Mouse (Mus musculus) mature B cell (primary cell): ENCODE measurements around the gene Rep15.

Experiments
- in situ Hi-C: fragments of 300-500 bp; cut with MboI; formaldehyde crosslinking; loops from 2 replicates; pipeline ENCODE4 v1.14.3; 2019

Rep15 gene

DNA sequence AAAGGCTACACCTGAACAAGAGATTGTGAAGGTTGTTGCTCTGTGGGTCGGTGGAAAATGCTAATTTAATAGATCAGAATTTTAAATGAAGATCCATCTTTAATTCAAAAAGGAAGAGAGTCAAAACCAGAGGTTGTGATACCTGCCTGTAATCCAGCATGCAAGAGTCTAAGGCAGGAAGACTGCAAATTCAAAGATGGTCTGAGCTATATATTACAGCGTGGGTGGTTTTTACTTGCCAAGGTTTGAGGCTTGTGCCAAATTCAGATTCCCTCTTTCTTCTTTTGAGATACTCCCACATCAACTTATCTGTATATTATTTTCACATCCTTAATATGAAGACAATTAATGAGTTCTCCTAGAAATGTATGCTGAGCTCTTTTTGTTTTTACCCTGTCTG, 4.0 kb upstream of the Rep15 start:
- in situ Hi-C loops = no loop called here

- in situ Hi-C loops = no loop called here
Measured at GRCm38 (mm10) chr6:147029591-147029990, 2.8 kb upstream of the Rep15 start.

DNA sequence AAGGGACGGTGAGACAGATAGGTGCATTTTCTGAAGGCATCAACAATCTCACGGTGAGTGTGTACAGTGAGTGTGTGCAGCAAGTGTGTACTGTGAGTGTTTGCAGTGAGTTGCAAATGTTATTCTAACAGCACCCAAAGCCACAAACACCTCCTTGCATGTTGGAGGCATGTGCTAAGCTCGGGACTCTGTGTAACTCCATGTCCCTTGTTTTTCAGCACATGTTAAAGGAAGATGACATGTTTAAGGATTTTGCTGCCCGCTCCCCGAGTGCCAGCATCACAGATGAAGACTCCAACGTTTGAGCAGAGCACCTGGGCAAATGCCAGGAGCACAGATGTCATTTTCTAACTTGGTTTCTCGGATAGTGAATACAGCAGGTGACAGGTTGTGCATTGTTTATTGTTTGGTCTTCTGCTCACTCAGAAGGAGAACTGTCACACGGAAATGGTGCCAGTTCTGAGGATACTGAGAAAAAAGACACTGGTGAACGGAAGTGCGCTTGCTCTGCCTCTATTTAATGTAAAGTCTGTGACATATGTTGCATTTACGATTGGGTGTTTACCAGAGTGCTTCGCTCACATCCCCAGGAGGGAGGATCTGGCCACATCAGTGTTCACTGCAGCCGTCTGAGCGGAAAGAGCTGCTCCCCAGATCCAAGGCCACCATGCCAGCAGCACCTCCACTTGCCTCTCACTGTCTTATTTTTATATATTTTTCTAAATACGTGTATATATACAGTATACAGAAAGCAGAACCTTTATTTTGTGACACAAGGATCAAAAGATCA, 2.1 kb upstream of the Rep15 start:
- in situ Hi-C loops = no loop called here

DNA sequence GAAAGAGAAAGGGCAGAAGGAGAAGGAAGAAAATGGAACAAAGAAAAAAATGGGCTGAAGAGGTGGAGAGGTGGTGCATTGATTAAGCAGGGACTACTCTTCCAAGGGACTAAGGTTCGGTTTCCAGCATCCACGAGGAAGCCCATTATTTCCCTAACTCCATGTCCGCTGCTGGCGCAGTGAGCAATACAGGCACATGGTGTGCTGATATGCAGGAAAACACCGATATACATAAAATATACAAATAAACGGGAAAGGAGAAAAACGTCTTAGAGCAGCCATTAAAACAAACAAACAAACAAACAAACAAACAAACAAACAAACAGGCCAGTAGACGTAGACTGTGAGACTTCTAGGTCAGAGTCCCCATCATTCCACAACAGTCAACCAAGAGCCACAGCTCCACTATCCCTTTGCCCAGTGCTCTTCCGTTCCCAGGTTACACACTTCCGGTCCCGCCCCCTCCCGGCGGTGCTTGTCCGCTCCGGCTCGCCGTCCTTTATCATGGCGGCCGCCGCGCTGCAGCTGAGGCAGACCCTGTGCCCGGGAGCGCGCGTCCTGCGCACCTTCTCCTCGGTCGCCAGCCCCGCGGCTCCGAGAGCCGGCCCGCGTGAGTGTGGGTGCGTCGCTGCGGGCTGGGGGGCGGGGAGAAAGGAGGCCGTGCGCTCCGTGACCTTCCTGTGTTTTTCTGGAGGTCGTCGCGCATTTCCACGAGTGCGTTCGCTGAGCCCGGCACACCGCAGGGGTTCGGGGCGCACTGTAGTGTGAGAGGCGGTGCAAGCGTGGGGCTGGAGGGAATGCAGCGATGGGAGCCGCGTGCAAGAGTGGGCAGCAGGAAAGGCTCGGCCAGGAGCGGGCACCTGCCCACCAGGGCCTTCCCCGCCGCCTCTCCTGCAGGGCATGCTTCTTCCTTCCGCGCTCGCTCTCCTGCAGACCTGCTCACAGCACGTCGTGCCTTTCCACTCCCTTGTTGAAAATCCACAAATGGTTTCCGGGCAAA, 10.2 kb downstream of the Rep15 start, which contains the start of gene Mrps35:
Mrps35 (plus strand) TSS at position 474 of the 1,000 bp plus-strand sequence.
- in situ Hi-C loops = no loop called here

GRCm38 (mm10) chr6:147043633-147044032, 11.2 kb downstream of the Rep15 start:
- in situ Hi-C loops = no loop called here

DNA sequence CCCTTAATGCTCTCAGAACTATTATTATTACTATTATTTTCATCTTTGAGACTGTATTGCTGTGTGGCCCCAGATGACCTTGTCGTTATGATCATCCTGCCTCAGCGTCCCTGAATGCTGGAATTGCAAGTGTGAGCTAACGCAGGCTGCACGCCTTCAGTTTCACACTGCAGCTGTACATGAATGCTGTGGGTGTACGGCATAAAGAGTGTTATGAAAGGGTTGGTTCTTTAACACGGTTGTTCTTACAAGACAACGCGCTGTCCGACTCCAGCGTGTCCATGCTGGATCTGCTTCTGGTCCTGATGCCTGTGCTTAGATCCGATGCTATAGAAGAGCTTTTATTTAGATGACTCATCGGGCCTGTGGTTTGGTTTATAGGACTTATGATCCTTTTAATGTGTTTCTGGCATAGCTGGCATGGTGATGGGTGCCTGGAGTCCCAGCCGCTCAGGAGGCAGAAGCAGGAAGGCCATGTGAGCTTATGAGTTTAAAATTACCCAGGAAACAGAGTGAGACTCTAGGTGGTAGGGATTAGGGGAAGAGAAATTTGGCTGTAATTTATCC, 16.9 kb downstream of the Rep15 start:
- in situ Hi-C loops = no loop called here

DNA sequence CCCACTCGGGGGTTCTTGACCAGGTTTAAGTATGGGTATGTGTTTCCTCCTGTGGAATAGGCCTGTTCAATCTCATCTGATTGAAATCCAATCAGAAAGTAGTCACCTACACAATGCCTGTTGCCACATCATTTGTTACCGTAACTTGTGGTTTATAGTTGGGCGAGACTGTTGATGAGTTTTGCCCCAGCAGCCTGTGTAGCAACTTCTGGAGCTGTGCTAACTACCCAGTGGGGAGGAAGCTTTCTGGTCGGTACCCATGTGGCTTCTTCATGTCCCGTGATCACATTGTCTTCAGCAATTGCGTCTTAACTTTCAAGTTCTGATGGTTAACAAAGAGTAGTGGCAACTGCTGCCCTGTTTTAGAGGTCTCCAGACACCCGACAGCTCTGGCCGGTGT, 19.3 kb downstream of the Rep15 start:
- in situ Hi-C loops = loop anchor here (5.0 kb wide), 1 partner anchor 36 kb away; the partner anchor contains the start of gene Mansc4

GRCm38 (mm10) chr6:147052440-147052839, 20.1 kb downstream of the Rep15 start:
- in situ Hi-C loops = loop anchor here (5.0 kb wide), 1 partner anchor 35 kb away; the partner anchor contains the start of gene Mansc4

DNA sequence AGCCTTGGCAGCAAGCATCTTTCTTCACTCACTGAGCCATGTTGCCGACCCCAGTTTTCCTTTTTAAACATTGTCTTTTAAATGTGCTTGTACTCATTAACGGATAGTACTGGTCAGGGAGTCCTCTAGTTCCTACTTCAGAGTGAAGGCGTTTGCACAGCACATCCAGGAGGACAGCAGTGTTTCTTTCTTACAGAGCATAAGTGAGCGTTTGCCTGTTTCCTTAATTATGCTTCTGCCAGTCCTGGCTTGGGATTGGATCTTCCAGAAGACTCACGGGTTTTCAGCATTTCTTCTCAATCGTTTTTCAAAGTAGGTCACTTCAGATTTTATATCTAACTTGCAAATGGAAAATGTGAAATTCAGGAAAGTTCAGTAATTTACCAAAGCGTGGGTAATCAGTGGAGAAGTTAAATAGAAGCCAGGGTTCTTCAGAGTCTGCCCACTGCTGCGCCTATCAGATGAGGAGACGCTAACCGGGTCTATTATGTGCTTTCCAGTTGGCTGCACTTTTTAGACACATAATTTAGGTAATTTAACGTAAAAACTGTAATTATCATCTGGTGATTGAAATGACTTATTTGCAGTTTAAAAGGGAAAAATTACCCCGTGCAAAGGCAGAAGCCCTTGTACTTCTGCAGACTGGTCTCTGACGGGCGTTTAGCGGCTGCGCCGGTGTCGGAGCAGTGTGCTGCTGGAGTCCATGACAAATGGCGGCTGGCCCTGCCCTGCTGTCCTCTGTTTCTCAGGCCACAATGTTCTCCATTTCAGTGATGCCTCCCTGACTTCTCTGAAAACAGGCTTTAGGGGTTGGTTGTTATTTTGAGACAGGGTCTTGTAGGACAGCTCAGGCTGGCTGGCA, 21.6 kb downstream of the Rep15 start:
- in situ Hi-C loops = loop anchor here (5.0 kb wide), 1 partner anchor 33 kb away; the partner anchor contains the start of gene Mansc4

DNA sequence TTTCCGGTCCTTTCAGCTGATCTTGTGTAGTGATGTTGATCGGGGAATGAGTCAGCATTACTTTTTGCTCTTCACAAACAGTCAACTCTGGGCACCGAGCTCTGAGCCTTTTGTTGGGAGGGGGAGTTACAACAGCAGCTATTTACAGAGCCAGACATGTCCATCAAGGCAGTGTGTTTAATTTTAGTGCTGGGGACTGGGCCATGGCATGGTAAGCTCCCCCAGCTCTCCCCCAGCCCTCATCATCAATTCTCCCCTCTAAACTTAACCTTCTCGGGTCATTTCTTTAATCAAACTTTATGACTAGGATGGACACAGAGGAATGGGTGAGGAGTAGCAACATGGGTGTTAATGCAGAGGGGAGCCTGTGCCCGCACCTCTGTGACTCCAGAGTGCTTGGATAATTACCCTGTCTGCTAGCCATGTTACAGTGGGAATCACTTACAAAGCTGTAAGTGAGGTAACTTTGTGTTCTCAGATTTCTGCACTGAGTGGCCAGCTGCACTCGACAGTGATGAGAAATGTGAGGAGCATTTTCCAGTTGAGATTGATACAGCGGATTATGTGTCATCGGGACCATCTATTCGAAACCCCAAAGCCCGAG, 23.1 kb downstream of the Rep15 start:
- in situ Hi-C loops = no loop called here

DNA sequence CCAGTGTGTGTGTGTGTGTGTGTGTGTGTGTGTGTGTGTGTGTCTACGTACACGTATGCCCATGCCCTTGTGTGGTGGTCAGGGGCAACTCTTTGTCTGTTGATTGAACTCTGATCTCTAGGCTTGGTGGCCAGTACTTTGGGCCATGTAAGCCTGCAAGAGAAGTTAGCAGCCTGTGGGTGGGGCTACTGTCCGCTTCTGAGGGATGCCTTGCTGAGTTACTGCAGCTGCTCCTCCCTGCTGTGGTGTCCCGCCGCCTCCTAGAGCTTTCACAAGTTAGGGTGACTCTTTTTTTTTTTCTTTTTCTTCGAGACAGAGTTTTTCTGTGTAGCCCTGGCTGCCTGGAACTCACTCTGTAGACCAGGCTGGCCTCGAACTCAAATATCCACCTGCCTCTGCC, 26.9 kb downstream of the Rep15 start:
- in situ Hi-C loops = no loop called here

DNA sequence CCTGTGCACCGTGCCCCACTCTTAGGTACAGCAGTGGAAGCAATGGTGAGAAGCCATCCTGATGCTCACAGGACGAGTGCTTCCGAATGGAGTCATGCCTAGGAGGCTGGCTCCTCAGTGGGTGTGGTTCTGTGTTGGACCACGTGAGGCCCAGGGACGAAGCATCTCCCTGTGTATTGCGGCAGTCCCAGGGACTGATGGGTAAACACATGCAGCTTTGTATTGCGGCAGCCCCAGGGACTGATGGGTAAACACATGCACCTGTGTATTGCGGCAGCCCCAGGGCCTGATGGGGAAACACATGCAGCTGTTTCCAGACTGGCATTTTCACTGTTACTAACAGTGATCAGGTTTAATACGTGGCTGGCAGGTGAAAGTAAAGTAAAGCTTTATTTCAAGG, 29.2 kb downstream of the Rep15 start:
- in situ Hi-C loops = no loop called here

DNA sequence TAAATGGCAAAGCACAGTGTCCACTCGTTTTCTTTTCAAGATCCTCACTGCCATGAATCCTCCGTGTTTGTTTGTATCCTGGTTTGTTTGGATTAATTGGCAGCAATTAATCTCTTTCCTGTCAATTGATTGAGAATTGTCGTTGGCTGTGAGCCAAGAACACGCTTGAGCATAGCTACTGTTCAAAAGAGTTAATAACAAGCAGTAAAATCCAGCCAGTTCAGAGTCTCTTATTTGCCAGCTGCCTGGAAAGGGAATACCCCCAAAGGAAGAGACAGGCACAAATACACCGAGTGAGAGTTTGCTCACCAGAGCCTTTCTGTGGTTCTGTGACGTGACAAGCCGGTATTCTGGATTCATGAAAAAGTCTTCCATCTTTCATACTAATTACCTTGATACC, 29.6 kb downstream of the Rep15 start:
- in situ Hi-C loops = no loop called here

GRCm38 (mm10) chr6:147062694-147063093, 30.3 kb downstream of the Rep15 start:
- in situ Hi-C loops = no loop called here

GRCm38 (mm10) chr6:147064226-147064943, 32.0 kb downstream of the Rep15 start:
- in situ Hi-C loops = no loop called here

GRCm38 (mm10) chr6:147064944-147065261, 32.5 kb downstream of the Rep15 start:
- in situ Hi-C loops = no loop called here

- in situ Hi-C loops = no loop called here
Measured at GRCm38 (mm10) chr6:147075808-147076387, 43.5 kb downstream of the Rep15 start.

- in situ Hi-C loops = no loop called here
Measured at GRCm38 (mm10) chr6:147076878-147077277, 44.5 kb downstream of the Rep15 start.

- in situ Hi-C loops = no loop called here
Measured at GRCm38 (mm10) chr6:147079919-147080318, 47.5 kb downstream of the Rep15 start.
